Comparison of ENCODE assay signal across 17 mouse cellular contexts in the genomic region with DNA sequence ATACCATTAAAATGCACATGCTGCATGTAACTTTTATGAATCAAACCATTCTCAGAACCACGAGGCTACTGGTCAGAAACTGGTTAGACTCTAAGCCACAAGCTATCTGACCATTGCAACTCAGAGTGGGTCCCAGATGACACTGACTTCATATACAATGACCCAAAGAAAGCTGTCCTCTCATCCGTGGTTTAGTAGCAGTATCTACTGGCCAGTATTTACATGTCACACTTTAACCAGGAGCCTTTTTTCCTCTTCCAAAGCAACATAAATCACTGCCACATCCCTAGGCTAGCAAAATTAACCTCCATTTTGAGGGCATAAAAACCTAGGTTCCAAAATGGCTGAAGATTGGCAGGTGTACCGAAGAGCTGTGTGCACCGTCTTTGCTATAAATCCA.
"Had no signal": no experiment of that assay in that cellular context is flagged by ENCODE, and none has a peak within 500 bp of the region (broad histone marks: within the 10 kb centered on the region; RNA-seq: fewer than 3 reads in every experiment).

No protein-coding gene starts in this region.

- H3K27ac ChIP-seq: lung, embryonic 15.5 days; macrophage; midbrain, embryonic 12.5 days; neural tube, embryonic 12.5 days; stomach, embryonic 15.5 days; stomach, postnatal 0 days had no signal

- DNase-seq: liver, postnatal 0 days; lung, adult 2 months; lung, postnatal 14 days; lung, postnatal 36 days; midbrain, embryonic 14.5 days; right cerebral cortex, postnatal 14 days; thymus, adult 2 months; thymus, postnatal 25 days; thymus, postnatal 4 days had no signal

- H3K4me2 ChIP-seq: lung, embryonic 15.5 days; midbrain, embryonic 12.5 days; neural tube, embryonic 12.5 days; stomach, embryonic 15.5 days had no signal

- ATAC-seq: liver, postnatal 0 days; lung, postnatal 0 days had no signal

- H3K36me3 ChIP-seq: lung, embryonic 15.5 days; midbrain, embryonic 12.5 days; neural tube, embryonic 12.5 days; stomach, embryonic 15.5 days had no signal

- H3K4me1 ChIP-seq: lung, embryonic 15.5 days; megakaryocyte, embryonic 14.5 days; midbrain, embryonic 12.5 days; neural tube, embryonic 12.5 days; stomach, embryonic 15.5 days had no signal

- H3K9ac ChIP-seq: liver, postnatal 0 days; lung, embryonic 15.5 days; midbrain, embryonic 12.5 days; neural tube, embryonic 12.5 days; stomach, embryonic 15.5 days had no signal

- H3K27me3 ChIP-seq: lung, embryonic 15.5 days; megakaryocyte, embryonic 14.5 days; midbrain, embryonic 12.5 days; neural tube, embryonic 12.5 days; stomach, embryonic 15.5 days had no signal

- H3K4me3 ChIP-seq: lung, embryonic 15.5 days; megakaryocyte, embryonic 14.5 days; midbrain, embryonic 12.5 days; neural tube, embryonic 12.5 days; stomach, embryonic 15.5 days had no signal

- H3K9me3 ChIP-seq: lung, embryonic 15.5 days; midbrain, embryonic 12.5 days; neural tube, embryonic 12.5 days; stomach, embryonic 15.5 days had no signal
